Mouse (Mus musculus) megakaryocyte, embryonic 14.5 days (primary cell): ENCODE results near the gene Afap1.

Source experiments
- FLI1 ChIP-seq: IDR thresholded peaks from 2 replicates; pipeline ENCODE4 v1.6.1; 2012; ENCODE audit warnings: low read length, inconsistent platforms, mixed read lengths
- GATA1 ChIP-seq: IDR thresholded peaks from 3 replicates; pipeline ENCODE4 v1.6.1; 2012; ENCODE audit warnings: mixed read lengths, low read length, inconsistent platforms, borderline replicate concordance

GRCm38 (mm10) chr5:36039596-36039995 lies 146.5 kb downstream of the Afap1 start:
- TF ChIP-seq GATA1 (no peak), FLI1 (no peak)
